Mouse (Mus musculus) monocyte, adult 59 days (primary cell): ENCODE results near the gene Gm11020. TPM values are rescaled to one million over a fixed set of nuclear protein-coding genes. Genes with fewer than 3 reads are reported as not detected.

ENCODE experiments used
- total RNA-seq, 2 experiments: library from RNA; stranded (reverse); gene quantifications; one replicate each; pipeline ENCODE4 v1.2.4; 2023

Gene Gm11020
- total RNA-seq: not detected

GRCm38 (mm10) chr8:104321267-104321666 is at the start of gene Gm11020:
Gene Gm11020, plus strand, starts transcription at chr8:104321567.

GRCm38 (mm10) chr8:104293081-104293480 is 28.3 kb upstream of the Gm11020 start, which contains the start of gene Cmtm2a:
Gene Cmtm2a, minus strand, starts transcription at chr8:104293181.

GRCm38 (mm10) chr8:104309441-104310155 is 11.8 kb upstream of the Gm11020 start, which contains the start of the genes Gm45711 and Cmtm1:
Gene Gm45711, minus strand, starts transcription at chr8:104310081.
Gene Cmtm1, minus strand, starts transcription at chr8:104310145.

GRCm38 (mm10) chr8:104321930-104322329 is 563 bp downstream of the Gm11020 start, which contains the start of gene Cmtm2b:
Gene Cmtm2b, plus strand, starts transcription at chr8:104322230.

GRCm38 (mm10) chr8:104339229-104339982 is 18.0 kb downstream of the Gm11020 start, which contains the start of gene Cmtm3:
Gene Cmtm3, plus strand, starts transcription at chr8:104339410.

Other genes starting within 250 kb of the Gm11020 start
- gene Cdh5, start 219.9 kb upstream of the Gm11020 start, total RNA-seq: 1 to 10 TPM in 1 of 2 experiments, under 1 TPM in 1; 0.67 to 2.9 TPM
- gene Bean1, start 151.1 kb upstream of the Gm11020 start, total RNA-seq: not detected
- gene Tk2, start 73.0 kb upstream of the Gm11020 start, total RNA-seq: 10 to 100 TPM; 48.1 to 49.8 TPM
- gene Cklf, start 70.7 kb upstream of the Gm11020 start, total RNA-seq: 10 to 100 TPM; 52.5 to 57.1 TPM
- gene Cmtm2a, start 28.4 kb upstream of the Gm11020 start, total RNA-seq: not detected
- gene Gm45711, start 11.5 kb upstream of the Gm11020 start, total RNA-seq: not detected
- not detected for gene Cmtm1, start 11.4 kb upstream of the Gm11020 start, total RNA-seq
- gene Cmtm2b, start 663 bp downstream of the Gm11020 start, total RNA-seq: not detected
- 100 to 1,000 TPM; 150 to 162 TPM for gene Cmtm3, start 17.8 kb downstream of the Gm11020 start, total RNA-seq
- 1 to 10 TPM; 3.4 to 3.6 TPM for gene Cmtm4, start 74.2 kb downstream of the Gm11020 start, total RNA-seq
- 10 to 100 TPM; 62.9 to 78.2 TPM for gene Dync1li2, start 121.5 kb downstream of the Gm11020 start, total RNA-seq
- not detected for gene Terb1, start 188.3 kb downstream of the Gm11020 start, total RNA-seq
- 10 to 100 TPM; 20.2 to 26.1 TPM for gene Nae1, start 213.1 kb downstream of the Gm11020 start, total RNA-seq
- 1 to 10 TPM in 1 of 2 experiments, under 1 TPM in 1; 0.43 to 1.6 TPM for gene Car7, start 213.1 kb downstream of the Gm11020 start, total RNA-seq